Mouse (Mus musculus) spleen, adult 2 months (tissue): ENCODE results near the gene 1700029J07Rik.

Experiments
- CTCF ChIP-seq: fragments of 200-500 bp; IDR thresholded peaks from 2 replicates; pipeline ENCODE4 v1.5.1; 2011; ENCODE audit warnings: mild to moderate bottlenecking, inconsistent platforms; ENCODE audit not compliant: insufficient read depth, insufficient read length, insufficient replicate concordance; ENCODE audit errors: extremely low read depth
- POLR2A ChIP-seq: fragments of 200-500 bp; IDR thresholded peaks from 2 replicates; pipeline ENCODE4 v1.6.1; 2011; ENCODE audit warnings: low read depth, low read length, inconsistent platforms

DNA sequence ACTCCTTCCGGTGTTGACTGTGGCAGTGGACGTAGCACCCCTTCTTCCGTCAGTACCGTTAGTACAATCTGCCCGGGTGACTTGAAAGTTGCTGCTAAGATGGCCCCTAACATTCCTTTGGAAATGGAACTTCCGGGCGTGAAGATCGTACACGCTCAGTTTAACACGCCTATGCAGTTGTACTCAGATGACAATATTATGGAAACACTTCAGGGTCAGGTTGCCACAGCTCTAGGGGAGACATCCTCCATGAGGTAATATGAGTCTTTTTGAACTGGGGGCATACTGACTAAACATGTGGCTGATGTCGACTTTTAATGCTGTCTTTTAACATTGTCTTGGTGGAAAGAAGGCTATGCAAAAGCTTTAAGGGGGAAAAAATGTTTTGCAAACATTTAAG is 61.3 kb downstream of the 1700029J07Rik start:
- TF ChIP-seq POLR2A (no peak), CTCF (no peak)
